Mouse (Mus musculus) liver, adult (tissue): ENCODE results near the gene Cdiptos.

Experiments used
- GATA4 ChIP-seq: IDR thresholded peaks from 2 replicates; pipeline ENCODE4 v1.6.1; 2014; ENCODE audit warnings: mild to moderate bottlenecking, low read length; ENCODE audit not compliant: insufficient replicate concordance

The Cdiptos gene

DNA sequence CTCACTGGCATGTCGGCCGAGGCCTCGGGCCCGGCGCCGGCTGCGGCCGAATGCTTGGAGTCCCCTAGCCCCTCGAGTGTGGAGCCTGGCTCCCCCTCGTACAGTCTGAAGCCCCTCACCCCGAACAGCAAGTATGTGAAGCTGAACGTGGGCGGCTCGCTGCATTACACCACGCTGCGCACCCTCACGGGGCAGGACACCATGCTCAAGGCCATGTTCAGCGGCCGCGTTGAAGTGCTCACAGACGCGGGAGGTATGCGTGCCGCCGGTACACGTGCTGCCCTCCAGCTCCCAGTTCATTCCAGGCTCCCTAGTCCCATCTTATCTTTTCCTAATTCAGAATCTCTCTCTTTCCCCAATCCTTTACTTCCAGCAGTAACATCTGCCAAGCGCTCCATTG lies 46.9 kb downstream of the Cdiptos start:
- TF ChIP-seq GATA4: no peak

DNA sequence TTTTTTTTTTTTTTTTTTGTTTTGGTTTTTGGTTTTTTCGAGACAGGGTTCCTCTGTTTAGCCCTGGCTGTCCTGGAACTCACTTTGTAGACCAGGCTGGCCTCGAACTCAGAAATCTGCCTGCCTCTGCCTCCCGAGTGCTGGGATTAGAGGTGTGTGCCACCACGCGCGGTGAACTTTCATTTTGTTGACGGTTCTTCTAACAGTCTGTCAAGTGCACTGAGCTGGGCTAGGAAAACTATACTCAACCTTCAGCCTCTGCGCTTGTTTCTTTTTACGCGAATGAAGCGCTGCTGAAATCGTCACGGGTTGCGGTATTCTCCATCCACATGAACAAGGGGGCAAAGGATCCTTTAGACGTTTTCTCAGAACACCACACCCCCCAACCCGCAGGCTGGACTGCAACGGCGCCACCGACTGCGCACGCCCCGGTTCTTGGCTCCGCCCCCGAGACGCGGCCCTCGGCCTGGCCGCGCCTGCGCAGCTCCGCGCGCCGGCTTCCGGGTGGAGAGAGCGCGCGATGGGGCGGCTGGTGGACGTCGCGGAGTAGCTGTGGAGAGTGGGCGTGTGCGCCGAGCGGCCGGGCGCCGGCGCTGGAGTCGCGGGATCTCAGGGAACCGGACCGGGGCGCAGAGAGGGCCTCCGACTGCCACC lies 47.4 kb downstream of the Cdiptos start, which contains the start of gene Kctd13:
Kctd13 (plus strand) TSS at position 496 of the 654 bp plus-strand sequence.
- TF ChIP-seq GATA4: no peak

DNA sequence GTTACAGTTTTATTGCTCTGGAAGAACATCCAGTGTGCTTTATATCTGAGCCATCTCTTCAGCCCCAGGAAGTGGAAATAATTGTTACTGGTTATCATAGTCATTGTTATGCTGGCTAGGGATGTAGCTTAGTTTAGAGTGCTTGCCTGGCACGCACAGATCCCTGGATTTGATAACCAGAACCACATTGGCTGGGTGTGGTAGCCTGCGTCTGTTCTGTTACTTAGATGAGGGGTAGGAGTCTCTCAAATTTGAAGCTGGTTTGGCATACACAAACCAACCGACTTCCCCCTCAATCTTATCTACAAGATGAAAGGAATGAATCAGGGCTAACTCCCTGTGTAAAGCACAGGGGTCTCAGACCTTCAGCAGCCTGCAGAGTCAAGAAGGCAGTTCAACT lies 49.6 kb downstream of the Cdiptos start:
- TF ChIP-seq GATA4: no peak

DNA sequence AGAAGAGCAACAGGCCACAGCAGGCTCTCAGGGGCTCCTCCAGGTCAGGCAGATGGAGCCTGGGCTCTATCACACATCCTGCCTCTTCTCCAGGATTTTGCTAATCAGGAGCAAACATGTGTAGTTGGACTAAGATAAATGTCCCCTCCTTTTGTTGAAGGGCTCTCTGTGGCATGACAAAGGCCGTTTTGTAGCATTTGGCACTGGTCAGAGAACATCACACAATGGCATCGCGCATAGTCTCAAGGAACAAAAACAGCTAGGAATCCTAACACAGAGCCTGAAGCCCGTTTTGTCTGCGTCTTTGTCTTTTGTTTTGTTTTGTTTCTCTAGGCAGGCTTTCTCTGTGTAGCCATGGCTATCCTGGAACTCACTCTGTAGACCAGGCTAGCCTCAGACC lies 51.9 kb downstream of the Cdiptos start:
- no peak; the same call in 1 of the 2 replicates for TF ChIP-seq GATA4

DNA sequence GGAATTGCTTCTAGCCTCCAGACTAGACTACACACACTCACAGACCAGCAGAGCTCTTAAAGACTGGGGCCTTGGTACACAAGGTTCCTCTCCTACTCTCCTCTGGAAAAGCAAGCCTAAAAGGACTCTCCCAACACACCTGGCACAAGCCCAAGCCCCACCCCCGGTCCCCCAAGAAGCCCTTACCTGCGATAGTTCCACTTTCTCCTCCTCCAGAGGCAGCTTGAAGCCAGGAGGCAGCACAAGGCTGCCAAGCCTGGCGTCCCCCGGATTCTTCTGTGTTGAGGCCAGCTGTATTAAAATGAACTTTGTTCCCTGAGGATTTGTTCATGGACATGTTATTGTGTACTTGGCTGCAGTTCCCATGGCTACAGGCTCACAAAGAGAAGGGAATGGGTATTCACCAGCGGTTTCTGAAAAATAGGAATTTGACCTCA lies 53.3 kb downstream of the Cdiptos start, which contains the start of gene Tmem219:
Tmem219 (minus strand) TSS at position 294 of the 437 bp plus-strand sequence.
- TF ChIP-seq GATA4: no peak
